Mouse (Mus musculus): ENCODE results near the gene Fam216a.

GRCm38 (mm10) chr5:122390006-122390405 lies 17.8 kb upstream of the Fam216a start:
- TF ChIP-seq CTCF (IDR thresholded peaks at IDR 0.05; ENCODE audit: control insufficient read depth, insufficient read depth, insufficient replicate concordance, low read depth, low read length) (no peak), POLR2A (IDR thresholded peaks at IDR 0.05; ENCODE audit: control insufficient read depth, low read depth, low read length) (no peak)
